Mouse (Mus musculus) CH12.LX (cell line): ENCODE results near the gene A430033K04Rik. TPM values are rescaled to one million over a fixed set of nuclear protein-coding genes. Genes with fewer than 3 reads are reported as not detected.

Experiments used
- DNase-seq: peaks from one replicate; pipeline ENCODE4 v3.0.0-alpha.2; 2013; ENCODE audit errors: extremely low read depth
- H3K27ac ChIP-seq: 2 replicates; pipeline ENCODE4 v1.5.1; 2012; ENCODE audit warnings: low read depth, mild to moderate bottlenecking, control low read depth, moderate library complexity; ENCODE audit not compliant: insufficient read depth
- H3K27me3 ChIP-seq: replicated peaks from 2 replicates; pipeline ENCODE3; 2012; ENCODE audit warnings: inconsistent platforms
- H3K36me3 ChIP-seq, 2 experiments: replicated peaks in 1 of 2; 2 replicates each; pipeline versions ENCODE3 to v1.6.1; 2012; ENCODE audit warnings: inconsistent platforms in 1 of 2, low read length in 1 of 2, mild to moderate bottlenecking in 1 of 2, mixed read lengths in 1 of 2, moderate library complexity in 1 of 2; ENCODE audit not compliant: control insufficient read depth in 1 of 2, insufficient read depth in 1 of 2
- H3K4me1 ChIP-seq, 2 experiments: 2 replicates each; pipeline ENCODE4 v1.6.1; 2012; ENCODE audit warnings: inconsistent platforms in 1 of 2, moderate library complexity in 1 of 2; ENCODE audit not compliant: insufficient read depth in 2 of 2, control insufficient read depth in 1 of 2
- H3K4me2 ChIP-seq: 2 replicates; pipeline ENCODE4 v1.6.1; 2012; ENCODE audit warnings: low read depth, mild to moderate bottlenecking, control low read depth; ENCODE audit not compliant: poor library complexity, insufficient read depth, severe bottlenecking
- H3K4me3 ChIP-seq, 3 experiments: fragments of 150-350 bp in 1 of 3; sonication (generic) in 1 of 3; replicated peaks in 1 of 3; 2 replicates each; pipeline versions ENCODE3 to v1.5.1; 2011 to 2012; ENCODE audit warnings: low read depth in 2 of 3, low read length in 2 of 3, mild to moderate bottlenecking in 2 of 3, moderate library complexity in 2 of 3, control low read depth in 1 of 3, improper control_type of control experiment in 1 of 3, inconsistent platforms in 1 of 3, mixed read lengths in 1 of 3; ENCODE audit not compliant: poor library complexity in 1 of 3
- H3K79me2 ChIP-seq: replicated peaks from 2 replicates; pipeline ENCODE4 v1.6.1; 2012; ENCODE audit warnings: mild to moderate bottlenecking, moderate library complexity; ENCODE audit not compliant: control insufficient read depth, poor library complexity, insufficient read depth, severe bottlenecking; ENCODE audit errors: extremely low read depth
- H3K9ac ChIP-seq: 2 replicates; pipeline ENCODE4 v1.6.1; 2012; ENCODE audit warnings: low read depth, mild to moderate bottlenecking, control low read depth, moderate library complexity; ENCODE audit not compliant: insufficient read depth
- H3K9me3 ChIP-seq: replicated peaks from 2 replicates; pipeline ENCODE3; 2012; ENCODE audit warnings: low read length, inconsistent platforms, mixed read lengths
- BHLHE40 ChIP-seq: IDR thresholded peaks from 2 replicates; pipeline ENCODE4 v1.6.1; 2011; ENCODE audit warnings: mild to moderate bottlenecking, low read depth, low read length, improper control_type of control experiment
- CHD1 ChIP-seq: IDR thresholded peaks from 2 replicates; pipeline ENCODE4 v1.6.1; 2012; ENCODE audit warnings: low read depth, low read length, improper control_type of control experiment, inconsistent platforms
- CHD2 ChIP-seq: IDR thresholded peaks from 2 replicates; pipeline ENCODE4 v1.6.1; 2011; ENCODE audit warnings: low read length, improper control_type of control experiment
- CTCF ChIP-seq, 2 experiments: IDR thresholded peaks in 1 of 2; conservative IDR thresholded peaks in 1 of 2; 2 replicates each; pipeline ENCODE4 v1.5.1; 2011 to 2012; ENCODE audit warnings: low read depth in 2 of 2, low read length in 2 of 2, improper control_type of control experiment in 1 of 2, inconsistent platforms in 1 of 2, mild to moderate bottlenecking in 1 of 2, moderate library complexity in 1 of 2
- E2F4 ChIP-seq: IDR thresholded peaks from 2 replicates; pipeline ENCODE4 v1.6.1; 2011; ENCODE audit warnings: low read depth, low read length, improper control_type of control experiment; ENCODE audit not compliant: insufficient replicate concordance
- ELF1 ChIP-seq: IDR thresholded peaks from 2 replicates; pipeline ENCODE4 v1.6.1; 2014; ENCODE audit warnings: low read depth, mild to moderate bottlenecking, inconsistent platforms, low read length, improper control_type of control experiment
- EP300 ChIP-seq: IDR thresholded peaks from 2 replicates; pipeline ENCODE4 v1.6.1; 2011; ENCODE audit warnings: low read length, improper control_type of control experiment
- ETS1 ChIP-seq: conservative IDR thresholded peaks from 2 replicates; pipeline ENCODE4 v1.6.1; 2012; ENCODE audit warnings: low read depth, mild to moderate bottlenecking, inconsistent platforms, low read length, improper control_type of control experiment, moderate library complexity
- GABPA ChIP-seq: IDR thresholded peaks from 2 replicates; pipeline ENCODE4 v1.6.1; 2012; ENCODE audit warnings: low read depth, low read length, improper control_type of control experiment, inconsistent platforms; ENCODE audit not compliant: insufficient replicate concordance
- HCFC1 ChIP-seq: IDR thresholded peaks from 2 replicates; pipeline ENCODE4 v1.6.1; 2012; ENCODE audit warnings: low read depth, mild to moderate bottlenecking, inconsistent platforms, low read length, improper control_type of control experiment
- IRF4 ChIP-seq: IDR thresholded peaks from 2 replicates; pipeline ENCODE4 v1.6.1; 2014; ENCODE audit warnings: low read depth, mild to moderate bottlenecking, inconsistent platforms, low read length, improper control_type of control experiment
- JUN ChIP-seq: IDR thresholded peaks from 2 replicates; pipeline ENCODE4 v1.6.1; 2011; ENCODE audit warnings: low read depth, mild to moderate bottlenecking, low read length, improper control_type of control experiment, moderate library complexity; ENCODE audit not compliant: insufficient read depth
- JUND ChIP-seq: conservative IDR thresholded peaks from 2 replicates; pipeline ENCODE4 v1.6.1; 2011; ENCODE audit warnings: low read depth, low read length, improper control_type of control experiment
- KAT2A ChIP-seq: IDR thresholded peaks from 2 replicates; pipeline ENCODE4 v1.6.1; 2012; ENCODE audit warnings: low read length, improper control_type of control experiment, inconsistent platforms; ENCODE audit not compliant: insufficient replicate concordance
- MAFK ChIP-seq: IDR thresholded peaks from 2 replicates; pipeline ENCODE4 v1.6.1; 2011; ENCODE audit warnings: low read length, improper control_type of control experiment; ENCODE audit not compliant: insufficient replicate concordance
- MAX ChIP-seq: IDR thresholded peaks from 2 replicates; pipeline ENCODE4 v1.6.1; 2011; ENCODE audit warnings: low read length, improper control_type of control experiment
- MAZ ChIP-seq: IDR thresholded peaks from 2 replicates; pipeline ENCODE4 v1.6.1; 2012; ENCODE audit warnings: low read depth, mild to moderate bottlenecking, inconsistent platforms, low read length, improper control_type of control experiment, moderate library complexity
- MEF2A ChIP-seq: IDR thresholded peaks from 2 replicates; pipeline ENCODE4 v1.6.1; 2014; ENCODE audit warnings: low read depth, mild to moderate bottlenecking, inconsistent platforms, low read length, improper control_type of control experiment, borderline replicate concordance
- MXI1 ChIP-seq: IDR thresholded peaks from 2 replicates; pipeline ENCODE4 v1.6.1; 2011; ENCODE audit warnings: mild to moderate bottlenecking, low read depth, low read length, improper control_type of control experiment
- MYC ChIP-seq: IDR thresholded peaks from 2 replicates; pipeline ENCODE4 v1.6.1; 2011; ENCODE audit warnings: low read depth, mild to moderate bottlenecking, improper control_type of control experiment, low read length
- NELFE ChIP-seq: IDR thresholded peaks from 2 replicates; pipeline ENCODE4 v1.6.1; 2011; ENCODE audit warnings: low read depth, low read length, improper control_type of control experiment
- NRF1 ChIP-seq: IDR thresholded peaks from 2 replicates; pipeline ENCODE4 v1.6.1; 2014; ENCODE audit warnings: low read depth, mild to moderate bottlenecking, inconsistent platforms, low read length, improper control_type of control experiment, moderate library complexity
- PAX5 ChIP-seq: IDR thresholded peaks from 2 replicates; pipeline ENCODE4 v1.6.1; 2012; ENCODE audit warnings: low read length, inconsistent platforms, mixed read lengths
- POLR2A ChIP-seq: IDR thresholded peaks from 2 replicates; pipeline ENCODE4 v1.6.1; 2011; ENCODE audit warnings: low read depth, mild to moderate bottlenecking, improper control_type of control experiment, low read length
- POLR2AphosphoS2 ChIP-seq: IDR thresholded peaks from 2 replicates; pipeline ENCODE4 v1.6.1; 2011; ENCODE audit warnings: low read depth, low read length, improper control_type of control experiment
- RAD21 ChIP-seq: IDR thresholded peaks from 2 replicates; pipeline ENCODE4 v1.6.1; 2011; ENCODE audit warnings: low read depth, mild to moderate bottlenecking, low read length, improper control_type of control experiment, moderate library complexity
- RCOR1 ChIP-seq: conservative IDR thresholded peaks from 2 replicates; pipeline ENCODE4 v1.6.1; 2012; ENCODE audit warnings: low read depth, mild to moderate bottlenecking, inconsistent platforms, low read length, improper control_type of control experiment
- SIN3A ChIP-seq: IDR thresholded peaks from 2 replicates; pipeline ENCODE4 v1.6.1; 2012; ENCODE audit warnings: low read length, improper control_type of control experiment, inconsistent platforms
- SMC3 ChIP-seq: IDR thresholded peaks from 2 replicates; pipeline ENCODE4 v1.6.1; 2011; ENCODE audit warnings: low read depth, low read length, improper control_type of control experiment
- TBP ChIP-seq: conservative IDR thresholded peaks from 2 replicates; pipeline ENCODE4 v1.6.1; 2011; ENCODE audit warnings: low read depth, low read length, improper control_type of control experiment
- TCF12 ChIP-seq: IDR thresholded peaks from 2 replicates; pipeline ENCODE4 v1.6.1; 2014; ENCODE audit warnings: low read depth, mild to moderate bottlenecking, inconsistent platforms, low read length, improper control_type of control experiment
- UBTF ChIP-seq: IDR thresholded peaks from 2 replicates; pipeline ENCODE4 v1.6.1; 2012; ENCODE audit warnings: low read depth, mild to moderate bottlenecking, inconsistent platforms, low read length, improper control_type of control experiment, moderate library complexity
- USF1 ChIP-seq: IDR thresholded peaks from 2 replicates; pipeline ENCODE4 v1.6.1; 2014; ENCODE audit warnings: low read depth, mild to moderate bottlenecking, inconsistent platforms, low read length, improper control_type of control experiment
- USF2 ChIP-seq: conservative IDR thresholded peaks from 2 replicates; pipeline ENCODE4 v1.6.1; 2011; ENCODE audit warnings: low read depth, low read length, improper control_type of control experiment
- ZC3H11A ChIP-seq: IDR thresholded peaks from 2 replicates; pipeline ENCODE4 v1.6.1; 2012; ENCODE audit warnings: low read depth, mild to moderate bottlenecking, inconsistent platforms, low read length, improper control_type of control experiment
- ZKSCAN1 ChIP-seq: IDR thresholded peaks from 2 replicates; pipeline ENCODE4 v1.6.1; 2012; ENCODE audit warnings: low read depth, inconsistent platforms, low read length, improper control_type of control experiment, borderline replicate concordance
- ZMIZ1 ChIP-seq: IDR thresholded peaks from 2 replicates; pipeline ENCODE4 v1.6.1; 2012; ENCODE audit warnings: low read depth, mild to moderate bottlenecking, inconsistent platforms, low read length, improper control_type of control experiment
- ZNF384 ChIP-seq: IDR thresholded peaks from 2 replicates; pipeline ENCODE4 v1.6.1; 2012; ENCODE audit warnings: low read depth, low read length, improper control_type of control experiment, inconsistent platforms
- dilution Hi-C: fragments of 300-500 bp; cut with MboI; formaldehyde crosslinking; loops from 2 replicates; pipeline ENCODE4 v1.14.3; 2020; ENCODE audit warnings: low sequenced_read_pairs; ENCODE audit not compliant: extremely low pct_unique_long_range_greater_than_20kb, extremely low pct_ligation_motif_present
- in situ Hi-C: fragments of 300-500 bp; cut with MboI; formaldehyde crosslinking; loops from 3 replicates; pipeline ENCODE4 v1.14.3; 2019; ENCODE audit warnings: low sequenced_read_pairs, low pct_ligation_motif_present, low pct_unique_long_range_greater_than_20kb, mixed read lengths
- polyA plus RNA-seq: library from polyadenylated mRNA; unstranded; fragments of >175 nt; gene quantifications from 2 replicates; pipeline ENCODE4 v1.2.1, GENCODE M21; 2012; ENCODE audit warnings: low read depth; ENCODE audit not compliant: insufficient read length
- total RNA-seq, 2 experiments: library from RNA; depleted of rRNA; stranded (reverse); fragments of 300-350 nt in 1 of 2; fragments of >200 nt in 1 of 2; gene quantifications; 2 replicates each; pipeline ENCODE4 v1.2.3; 2012 to 2014

Gene A430033K04Rik
- 6.1 and 6.9 TPM in 2 replicates for total RNA-seq (2012; rRNA removed)
- 6.7 and 6.8 TPM in 2 replicates for total RNA-seq (2014; rRNA removed)
- polyA plus RNA-seq, result 3.7 and 4.2 TPM in 2 replicates

GRCm38 (mm10) chr5:138622645-138623477, at the start of gene A430033K04Rik:
A430033K04Rik (plus strand) TSS chr5:138622859.
- Histone ChIP-seq H3K4me1 (peaks cover 0 to 32% of the 10 kb centered on the region in 2 experiments; a peak in 2 of 4 replicates), H3K27me3 (no peaks in the 10 kb centered on the region), H3K4me3 (peak within 1 kb of the TSS; percentile 74 to 99 (median 95)), H3K27ac (peak within 1 kb of the TSS; percentile 62), H3K9ac (peak within 1 kb of the TSS; percentile 84), H3K9me3 (no peaks in the 10 kb centered on the region), H3K79me2 (peaks cover 18% of the 10 kb centered on the region), H3K36me3 (peaks cover 0 to 9% of the 10 kb centered on the region in 2 experiments), H3K4me2 (peak within 1 kb of the TSS; percentile 92)
- dilution Hi-C loops, result no loop called here
- DNase-seq, result peak; percentile 93
- in situ Hi-C loops, result no loop called here
- TF ChIP-seq SIN3A (peak; percentile 70), ZMIZ1 (peak; percentile 57; the same call in 1 of the 2 replicates), PAX5 (no peak), RAD21 (no peak), JUND (no peak), BHLHE40 (no peak), TBP (peak; percentile 77), TCF12 (peak; percentile 49; the same call in 1 of the 2 replicates), MEF2A (0 out of 2 replicates have a peak, but pooled peaks have one; percentile 4), ZKSCAN1 (no peak), HCFC1 (0 out of 2 replicates have a peak, but pooled peaks have one; percentile 25), USF2 (no peak), USF1 (no peak), IRF4 (no peak), MAZ (no peak), UBTF (no peak), ELF1 (no peak), JUN (no peak), NRF1 (no peak), ETS1 (no peak), CHD1 (no peak), CTCF (conservative IDR thresholded peaks at IDR 0.05 in 1 of 2, IDR thresholded peaks at IDR 0.05 in 1 of 2; ENCODE audit: low read depth in 2 of 2, low read length in 2 of 2) (no peak), ZNF384 (no peak), RCOR1 (no peak), MAX (no peak), KAT2A (no peak), E2F4 (no peak), CHD2 (peak; percentile 90), MYC (no peak), MXI1 (no peak; the same call in 1 of the 2 replicates), POLR2A (peak; percentile 71), EP300 (no peak), NELFE (0 out of 2 replicates have a peak, but pooled peaks have one; percentile 18), SMC3 (no peak), POLR2AphosphoS2 (no peak), GABPA (no peak), MAFK (no peak), ZC3H11A (no peak)
